Mouse (Mus musculus) bone marrow, adult 2 months (tissue): ENCODE measurements around the gene Glod5. TPM values are rescaled to one million over a fixed set of nuclear protein-coding genes. Genes with fewer than 3 reads are reported as not detected.

Experiments
- H3K27ac ChIP-seq: fragments of 200-500 bp; 2 replicates; pipeline ENCODE4 v1.5.1; 2012; ENCODE audit warnings: low read depth, mild to moderate bottlenecking, control low read depth, inconsistent platforms, low read length; ENCODE audit not compliant: control insufficient read depth, poor library complexity, insufficient read depth
- H3K4me1 ChIP-seq: fragments of 200-500 bp; 2 replicates; pipeline ENCODE4 v1.6.1; 2011; ENCODE audit warnings: low read length; ENCODE audit not compliant: control insufficient read depth, insufficient read depth
- H3K4me3 ChIP-seq: fragments of 200-500 bp; replicated peaks from 2 replicates; pipeline ENCODE3; 2011; ENCODE audit warnings: mild to moderate bottlenecking, low read depth, low read length, control low read depth; ENCODE audit not compliant: control insufficient read depth
- CTCF ChIP-seq: fragments of 200-500 bp; IDR thresholded peaks from 2 replicates; pipeline ENCODE4 v1.5.1; 2011; ENCODE audit warnings: low read length, control low read depth; ENCODE audit not compliant: control insufficient read depth, insufficient read depth
- POLR2A ChIP-seq: fragments of 200-500 bp; IDR thresholded peaks from 2 replicates; pipeline ENCODE4 v1.6.1; 2011; ENCODE audit warnings: low read depth, mild to moderate bottlenecking, control low read depth, low read length, borderline replicate concordance; ENCODE audit not compliant: control insufficient read depth
- whole genome bisulfite sequencing: fragments of 180-500 bp; shearing (Covaris S2); methylation state at CpG from one replicate; pipeline ENCODE4 v1.1.7; 2018; 5-methylcytosine and 5-hydroxymethylcytosine counted together
- polyA plus RNA-seq: library from polyadenylated mRNA; stranded (reverse); fragments of >200 nt; gene quantifications from 2 replicates; pipeline ENCODE4 v1.2.4, GENCODE M21; 2011; ENCODE audit warnings: low replicate concordance; ENCODE audit not compliant: missing spikeins, insufficient read depth, insufficient read length

Gene Glod5
- polyA plus RNA-seq, 1 experiment = not detected

DNA sequence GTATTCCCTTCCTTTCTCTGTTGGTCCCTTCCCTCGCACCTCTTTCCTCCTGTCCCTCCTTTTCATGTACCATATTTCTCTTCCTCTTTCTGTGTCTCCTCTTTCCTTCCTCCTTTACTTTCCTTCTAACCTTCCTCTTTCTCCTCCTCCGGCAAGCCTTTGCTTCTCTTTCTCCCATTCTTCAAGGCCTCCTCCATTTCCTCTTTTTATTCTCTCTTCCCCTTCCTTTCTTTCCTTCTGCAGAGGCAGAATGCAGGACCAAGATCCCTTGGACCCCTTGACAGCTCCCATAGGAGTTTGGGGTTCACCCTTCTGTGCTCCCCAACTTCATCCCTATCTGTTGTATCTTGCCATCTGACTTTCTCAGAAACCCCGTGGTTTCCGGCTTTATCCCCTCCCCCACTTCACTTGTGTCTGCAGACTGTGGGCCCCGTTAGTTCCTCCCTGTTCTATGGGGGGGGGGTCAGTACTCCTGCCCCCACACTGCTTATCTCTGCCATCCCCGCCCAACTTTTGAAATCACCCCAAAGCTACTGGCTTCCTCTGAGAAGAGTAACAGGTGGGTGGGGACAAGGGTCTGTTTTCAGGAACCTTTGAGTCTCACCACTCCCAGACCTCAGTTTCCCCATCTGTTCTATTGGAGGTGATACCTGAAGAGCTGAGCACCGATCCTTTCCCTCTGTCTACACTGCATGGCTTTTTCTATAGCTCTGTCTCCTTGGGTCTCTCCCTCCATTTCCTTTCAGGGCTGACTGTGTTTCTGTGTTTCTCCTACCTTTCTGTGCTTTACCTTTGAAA, 54.3 kb downstream of the Glod5 start:
- no peak for TF ChIP-seq POLR2A
- no peak for TF ChIP-seq CTCF
- no peak overlapping the region for H3K4me3 ChIP-seq
- no peaks in the 10 kb centered on the region; the same call in 1 of the 2 replicates for H3K4me1 ChIP-seq
- no peak overlapping the region for H3K27ac ChIP-seq
- 16% methylated on average over 7 of the region's 7 CpGs for whole genome bisulfite sequencing

DNA sequence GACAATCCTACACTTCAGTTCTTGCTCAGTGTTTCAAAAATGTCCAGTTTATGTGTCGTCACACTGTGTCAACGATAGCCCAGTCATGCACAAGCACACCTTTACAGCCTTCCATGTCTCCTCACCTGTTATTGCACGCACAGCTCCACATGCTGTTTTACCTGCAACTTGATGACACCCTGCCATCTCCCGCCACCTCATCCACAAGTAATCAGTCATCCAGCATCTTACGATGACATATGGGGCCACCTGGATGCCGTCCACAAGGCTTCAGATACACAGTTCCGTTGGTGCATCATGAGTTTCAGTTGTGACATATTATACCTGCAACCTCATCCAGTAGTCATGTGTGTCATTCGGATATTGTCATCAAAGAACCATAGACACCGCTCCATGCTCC, 59.4 kb downstream of the Glod5 start:
- TF ChIP-seq CTCF (no peak), POLR2A (no peak)
- Histone ChIP-seq H3K4me3 (no peak overlapping the region), H3K4me1 (no peaks in the 10 kb centered on the region), H3K27ac (no peak overlapping the region)
- WGBS = 91% methylated on average over 9 of the region's 9 CpGs

Other genes with a start within 250 kb of the Glod5 start
- gene Gripap1, start 228.7 kb downstream of the Glod5 start, polyA plus RNA-seq = 95.0 and 184 TPM in 2 replicates
- gene Kcnd1, start 196.2 kb downstream of the Glod5 start, polyA plus RNA-seq = 2.2 and 4.8 TPM in 2 replicates
- 124 and 222 TPM in 2 replicates for gene Otud5, start 177.1 kb downstream of the Glod5 start, polyA plus RNA-seq
- gene Pim2, start 140.2 kb downstream of the Glod5 start, polyA plus RNA-seq = 20.0 and 26.2 TPM in 2 replicates
- 21.0 and 37.1 TPM in 2 replicates for gene Slc35a2, start 134.5 kb downstream of the Glod5 start, polyA plus RNA-seq
- gene Pqbp1, start 119.2 kb downstream of the Glod5 start, polyA plus RNA-seq = 40.9 and 45.1 TPM in 2 replicates
- gene Timm17b, start 119.1 kb downstream of the Glod5 start, polyA plus RNA-seq = 9.2 and 17.8 TPM in 2 replicates
- gene Gm10491, start 110.7 kb downstream of the Glod5 start, polyA plus RNA-seq = not detected in 2 replicates
- gene Gm10490, start 109.0 kb downstream of the Glod5 start, polyA plus RNA-seq = not detected in 2 replicates
- not detected in 2 replicates for gene Pcsk1n, start 98.7 kb downstream of the Glod5 start, polyA plus RNA-seq
- 10.9 TPM in 1 of 2 replicates, not detected in the other for gene Eras, start 89.9 kb downstream of the Glod5 start, polyA plus RNA-seq
- gene Hdac6, start 70.6 kb downstream of the Glod5 start, polyA plus RNA-seq = 8.3 and 17.0 TPM in 2 replicates
- 91.2 and 137 TPM in 2 replicates for gene Gata1, start 40.4 kb downstream of the Glod5 start, polyA plus RNA-seq
- gene Suv39h1, start 56.3 kb upstream of the Glod5 start, polyA plus RNA-seq = 27.4 and 30.7 TPM in 2 replicates
- 10.1 and 32.0 TPM in 2 replicates for gene Was, start 72.0 kb upstream of the Glod5 start, polyA plus RNA-seq
- gene Wdr13, start 114.4 kb upstream of the Glod5 start, polyA plus RNA-seq = 23.3 and 35.6 TPM in 2 replicates
- 301 and 341 TPM in 2 replicates for gene Rbm3, start 127.4 kb upstream of the Glod5 start, polyA plus RNA-seq
- 3.6 and 6.6 TPM in 2 replicates for gene Tbc1d25, start 157.7 kb upstream of the Glod5 start, polyA plus RNA-seq
- 39.7 and 62.2 TPM in 2 replicates for gene Ebp, start 175.0 kb upstream of the Glod5 start, polyA plus RNA-seq
- gene Porcn, start 188.0 kb upstream of the Glod5 start, polyA plus RNA-seq = 2.0 and 5.0 TPM in 2 replicates
- 13.8 and 22.6 TPM in 2 replicates for gene Ftsj1, start 233.9 kb upstream of the Glod5 start, polyA plus RNA-seq